Mouse (Mus musculus) liver, embryonic 14.5 days (tissue): ENCODE measurements around the gene Slc25a48.

Experiments used
- CTCF ChIP-seq: IDR thresholded peaks from 2 replicates; pipeline ENCODE4 v1.5.1; 2016; ENCODE audit warnings: antibody characterized with exemption, low read depth, control low read depth
- EP300 ChIP-seq: IDR thresholded peaks from 2 replicates; pipeline ENCODE4 v1.6.1; 2016; ENCODE audit warnings: antibody characterized with exemption, low read depth

- TF ChIP-seq CTCF (no peak), EP300 (no peak)
These were observed 33.1 kb downstream of the Slc25a48 start for GRCm38 (mm10) chr13:56471211-56471610.
